Mouse (Mus musculus) erythroblast, embryonic 14.5 days (primary cell): ENCODE results near the gene Ect2l.

Experiments used
- GATA1 ChIP-seq: IDR thresholded peaks from 2 replicates; pipeline ENCODE4 v1.6.1; 2012; ENCODE audit warnings: low read length, inconsistent platforms, mixed read lengths
- TAL1 ChIP-seq: IDR thresholded peaks from 3 replicates; pipeline ENCODE4 v1.6.1; 2012; ENCODE audit warnings: low read length, inconsistent platforms, mixed read lengths

- TF ChIP-seq TAL1 (no peak), GATA1 (no peak)
Measured at GRCm38 (mm10) chr10:18237191-18237590, 26.5 kb upstream of the Ect2l start.
